Mouse (Mus musculus) NIH3T3 (cell line): Measurements from ENCODE around the gene Selenoo.
A peak's percentile ranks its signal among the peaks of the same experiment; 100 is the strongest.

Source experiments
- DNase-seq: peaks from one replicate; pipeline ENCODE4 v3.0.0-alpha.2; 2012; ENCODE audit warnings: low read depth

Selenoo gene

GRCm38 (mm10) chr15:89126622-89127021, 37.7 kb downstream of the Selenoo start:
- no peak for DNase-seq

GRCm38 (mm10) chr15:89127364-89127940, 38.6 kb downstream of the Selenoo start:
- DNase-seq, result no peak

DNA sequence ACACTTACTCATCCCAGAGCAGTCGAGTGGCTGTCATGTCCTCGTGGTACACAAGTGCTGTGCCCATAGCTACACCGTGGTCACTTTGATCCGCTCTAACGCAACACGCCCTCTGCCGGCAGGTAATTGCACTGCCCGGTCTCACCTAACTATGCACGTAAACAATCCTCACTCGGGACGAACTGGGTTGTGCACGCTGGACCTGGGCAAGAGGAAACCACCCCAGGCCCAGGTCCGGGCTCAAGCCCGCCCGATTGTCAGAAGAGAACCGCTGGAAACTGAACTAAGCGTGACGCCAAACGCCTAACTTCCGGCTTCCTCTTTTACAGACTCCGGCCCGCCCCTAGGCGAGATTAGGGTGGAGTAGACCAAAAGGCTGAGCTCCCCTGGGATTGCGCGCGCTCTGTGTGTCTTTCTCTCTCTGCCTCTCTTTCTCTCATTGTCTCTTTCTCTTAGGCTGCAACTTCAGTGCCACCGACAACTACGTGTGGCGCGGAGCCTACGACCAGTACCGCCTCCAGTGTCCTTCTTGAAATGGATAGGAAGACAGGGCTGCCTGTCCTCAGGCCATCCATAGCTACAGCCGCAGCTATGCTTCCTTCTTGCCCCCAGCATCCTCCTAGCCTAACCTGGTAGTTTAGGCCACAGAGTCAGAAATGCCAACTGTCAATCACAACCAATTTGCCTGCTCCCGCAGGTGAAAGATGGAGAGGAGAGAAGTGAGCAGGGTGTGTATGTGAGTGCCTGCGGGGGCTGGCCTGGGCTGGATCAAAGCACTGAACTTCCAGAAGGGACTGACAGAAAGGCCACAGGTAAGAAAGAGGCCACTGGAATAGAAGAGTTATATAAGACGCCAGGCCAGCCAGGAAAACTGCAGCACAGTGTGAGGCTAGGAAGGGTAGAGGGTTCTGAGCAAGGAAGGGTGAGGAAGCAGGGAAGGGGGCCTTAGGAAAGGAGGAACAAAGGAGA, 39.8 kb downstream of the Selenoo start, which contains the start of gene Hdac10:
Gene Hdac10 (minus strand): TSS at position 319 of the 969 bp plus-strand sequence.
- DNase-seq, result peak; percentile 89

DNA sequence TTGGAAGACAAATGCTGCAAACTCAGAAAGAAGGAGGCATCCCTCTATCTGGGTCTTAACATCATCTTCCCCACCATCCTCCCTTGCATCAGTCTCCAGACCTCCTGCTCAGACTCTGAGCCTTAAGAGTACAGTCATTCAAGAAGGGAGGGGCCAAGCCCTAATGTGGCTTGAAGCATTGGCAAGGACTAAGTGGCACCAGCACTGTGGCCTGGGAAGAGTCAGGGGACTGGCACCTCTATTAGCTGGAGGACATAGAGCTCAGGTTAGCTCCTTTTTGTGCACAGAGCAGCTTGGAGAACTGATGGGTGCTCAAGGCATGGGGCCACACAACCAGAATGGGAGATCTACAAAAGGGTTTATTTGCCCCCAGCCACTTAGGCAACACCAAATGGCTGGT, 41.4 kb downstream of the Selenoo start:
- DNase-seq, result no peak

DNA sequence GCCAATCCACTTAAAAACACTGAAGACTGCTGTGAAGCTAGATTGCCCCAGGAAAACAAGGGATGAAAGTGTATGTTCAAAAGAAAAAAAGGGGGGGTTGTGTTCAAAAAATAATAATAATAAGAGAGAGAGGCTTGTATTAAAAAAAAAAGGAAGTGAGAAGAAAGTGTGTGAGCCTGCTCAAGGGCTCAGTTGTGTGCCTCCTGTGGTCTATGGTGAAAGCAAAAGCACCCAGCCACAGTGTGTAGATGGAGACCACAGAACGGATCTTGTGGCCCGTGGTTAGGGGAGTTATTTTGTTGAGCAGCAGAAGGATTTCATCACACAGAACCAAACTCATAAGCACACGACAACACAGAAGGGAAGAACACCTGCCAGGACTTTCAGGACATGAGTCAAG, 42.4 kb downstream of the Selenoo start:
- no peak for DNase-seq

GRCm38 (mm10) chr15:89136461-89137155, 47.7 kb downstream of the Selenoo start:
- DNase-seq, result no peak

- DNase-seq, result no peak
Observed at GRCm38 (mm10) chr15:89137378-89138045, 48.6 kb downstream of the Selenoo start.

DNA sequence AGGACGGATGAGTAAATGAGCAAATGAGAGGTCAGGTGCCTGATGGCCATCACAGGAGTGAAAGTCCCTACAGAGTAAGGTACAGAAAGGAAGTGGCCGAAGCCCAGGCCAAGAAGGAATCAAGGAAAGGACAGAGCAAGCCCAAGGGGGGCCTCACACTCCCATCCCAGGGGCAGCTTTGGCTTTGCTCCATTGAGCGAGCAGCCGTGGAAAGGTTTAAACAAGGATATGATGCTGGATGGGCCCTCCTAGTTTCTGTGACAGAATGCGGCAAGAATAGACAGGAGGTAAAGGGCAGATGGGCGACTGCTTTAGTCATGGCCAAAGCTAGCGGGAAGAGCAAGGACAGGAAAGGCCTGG, 49.1 kb downstream of the Selenoo start:
- DNase-seq, result no peak

GRCm38 (mm10) chr15:89138531-89138930, 49.6 kb downstream of the Selenoo start:
- no peak for DNase-seq

- no peak for DNase-seq
Observed at GRCm38 (mm10) chr15:89140048-89140658, 51.3 kb downstream of the Selenoo start.

- DNase-seq, result peak; percentile 21
Observed at GRCm38 (mm10) chr15:89140659-89141252, 51.9 kb downstream of the Selenoo start, which contains the start of gene Mapk12. Gene Mapk12 (minus strand): TSS chr15:89140703.

DNA sequence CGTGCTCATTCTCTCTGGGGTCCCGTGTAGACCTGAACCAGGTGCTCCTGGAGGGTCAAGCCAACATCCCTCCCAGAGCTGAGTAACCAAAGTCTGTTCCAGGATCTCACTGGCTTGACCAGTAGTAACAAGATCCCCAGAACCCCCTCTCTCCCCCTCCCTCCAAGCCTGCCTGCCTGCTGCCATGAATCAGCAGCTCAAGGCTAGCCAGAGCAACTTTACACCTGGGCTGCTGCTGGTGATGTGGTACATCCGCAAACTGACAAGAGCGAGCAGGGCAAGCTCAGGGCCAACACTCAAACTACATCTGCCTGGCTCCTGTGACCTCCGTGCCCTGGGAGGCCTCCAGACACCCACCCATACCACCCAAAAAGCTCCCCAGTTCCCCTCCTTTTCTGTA, 52.6 kb downstream of the Selenoo start:
- DNase-seq, result no peak

DNA sequence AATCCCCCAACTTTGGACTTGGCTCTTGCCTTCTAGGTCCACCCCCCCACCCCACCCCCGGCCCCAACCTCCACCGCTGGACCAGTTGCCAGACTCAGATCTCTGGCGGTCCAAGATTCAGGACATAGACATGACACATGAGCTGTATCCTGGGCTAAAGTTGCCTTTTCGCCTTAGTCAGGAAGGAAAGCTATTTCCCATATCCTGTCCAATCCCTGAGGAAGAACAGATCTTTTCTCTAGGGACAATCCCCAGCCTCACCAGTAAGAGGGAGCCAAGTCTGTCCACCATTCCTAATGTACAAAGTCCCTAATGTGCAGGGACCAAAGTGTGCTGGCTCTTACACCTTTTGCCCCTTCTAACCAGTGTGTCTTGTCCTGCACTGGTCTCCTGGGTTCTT, 53.0 kb downstream of the Selenoo start:
- no peak for DNase-seq

- DNase-seq, result no peak
Observed at GRCm38 (mm10) chr15:89143134-89143533, 54.2 kb downstream of the Selenoo start.

DNA sequence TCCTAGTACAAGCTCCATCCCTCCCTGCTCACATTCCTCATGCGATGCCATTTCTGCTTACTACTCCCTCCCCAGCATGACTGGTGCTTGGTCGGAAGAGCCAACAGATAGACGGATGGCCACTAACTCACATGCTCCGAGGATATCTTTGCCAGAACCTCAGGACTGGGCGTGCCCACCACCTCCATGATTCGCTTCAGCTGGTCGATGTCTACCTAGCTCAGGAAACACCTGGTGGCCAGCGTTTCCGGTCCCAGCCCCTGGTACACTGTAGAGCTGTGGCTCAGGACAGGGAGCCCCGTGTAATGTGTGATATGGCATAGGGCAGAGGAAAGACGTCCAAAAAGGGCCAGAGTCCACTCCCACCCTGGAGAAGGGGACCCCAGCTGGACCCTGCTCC, 56.1 kb downstream of the Selenoo start:
- DNase-seq, result no peak

DNA sequence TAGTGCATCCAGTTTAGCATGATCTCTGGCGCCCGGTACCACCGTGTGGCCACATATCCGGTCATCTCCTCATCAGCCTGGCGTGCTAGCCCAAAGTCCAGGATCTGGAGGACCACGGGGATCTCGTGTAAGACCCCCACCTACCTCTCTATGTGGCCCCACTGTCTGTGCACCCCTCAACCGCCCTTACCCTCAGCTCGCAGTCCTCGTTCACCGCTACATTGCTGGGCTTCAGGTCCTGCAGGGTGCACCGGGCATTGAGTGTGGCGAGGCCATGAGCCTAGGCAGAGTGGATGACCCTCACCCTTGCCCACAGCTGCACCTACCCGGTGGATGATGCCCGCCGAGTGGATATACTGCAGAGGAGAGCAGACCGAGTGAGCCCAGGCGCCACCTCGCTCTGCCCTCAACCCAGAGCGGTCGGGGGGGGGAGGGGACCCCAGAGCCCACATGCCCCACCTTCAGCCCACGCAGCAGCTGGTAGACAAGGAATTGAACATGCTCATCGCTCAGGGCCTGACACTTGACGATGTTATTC, 57.0 kb downstream of the Selenoo start:
- no peak for DNase-seq

GRCm38 (mm10) chr15:89146537-89146936, 57.7 kb downstream of the Selenoo start:
- DNase-seq, result no peak

GRCm38 (mm10) chr15:89147024-89147423, 58.1 kb downstream of the Selenoo start:
- no peak for DNase-seq

DNA sequence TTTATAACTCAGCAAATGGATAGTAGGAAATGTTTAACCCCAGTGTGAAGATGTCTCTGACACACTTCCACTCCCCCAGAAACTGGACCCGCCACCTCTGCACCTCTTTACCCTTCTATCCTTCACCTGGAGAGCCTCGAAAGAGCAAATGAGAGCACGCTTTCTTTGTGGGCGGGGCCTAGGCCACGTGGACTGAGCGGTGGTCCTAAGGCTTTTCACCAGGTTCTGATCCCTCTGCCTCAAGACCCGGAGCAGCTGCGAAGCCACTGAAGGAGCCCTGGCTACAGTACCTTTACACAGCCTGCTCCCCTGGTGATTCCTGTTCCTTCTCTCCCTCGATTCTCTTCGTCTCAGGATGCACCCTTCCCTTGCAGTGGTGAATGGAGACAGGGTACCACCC, 58.6 kb downstream of the Selenoo start:
- DNase-seq, result no peak

- DNase-seq, result no peak
Observed at GRCm38 (mm10) chr15:89147895-89148294, 59.0 kb downstream of the Selenoo start.
